Mouse (Mus musculus): Measurements from ENCODE around the gene Hnrnpa1. TPM values are rescaled to one million over a fixed set of nuclear protein-coding genes. Genes with fewer than 3 reads are reported as not detected.
A peak's percentile ranks its signal among the peaks of the same experiment; 100 is the strongest.
"Not testable (repeated sequence)": the region's sequence is repeated elsewhere in the genome, so short reads cannot be mapped to it uniquely, and the experiment has no call there.

Gene Hnrnpa1
- total RNA-seq, 2 experiments from 2014 or later: 399 to 417 TPM

DNA sequence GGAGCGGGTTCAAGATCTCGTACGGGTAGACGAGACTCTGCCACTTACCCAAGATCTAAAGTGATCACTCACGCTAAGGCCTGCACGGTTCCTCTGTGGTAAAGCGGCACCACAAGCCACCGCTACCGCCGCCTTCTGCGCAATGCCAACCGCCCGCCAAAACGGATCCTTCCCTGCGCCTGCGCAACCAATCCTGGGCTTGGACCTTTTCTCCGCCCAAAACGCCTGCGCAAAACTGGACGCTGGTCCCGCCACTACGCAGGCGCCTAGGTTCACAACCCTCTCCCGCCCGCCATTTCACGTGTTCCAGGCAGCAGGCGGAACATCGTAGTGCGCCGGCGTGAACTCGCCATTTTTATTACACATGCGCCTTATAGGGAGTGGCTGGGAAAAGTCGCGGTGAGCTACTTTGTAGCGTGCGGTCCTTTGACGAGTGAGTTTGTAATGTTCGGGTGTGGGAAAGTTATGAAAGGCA lies 510 bp upstream of the Hnrnpa1 start, which contains the start of gene Cbx5:
Gene Cbx5 (minus strand): TSS at position 132 of the 475 bp plus-strand sequence.
- DNase-seq (ENCODE audit: low spot score in 2 of 2): peak; percentile 96 to 97

DNA sequence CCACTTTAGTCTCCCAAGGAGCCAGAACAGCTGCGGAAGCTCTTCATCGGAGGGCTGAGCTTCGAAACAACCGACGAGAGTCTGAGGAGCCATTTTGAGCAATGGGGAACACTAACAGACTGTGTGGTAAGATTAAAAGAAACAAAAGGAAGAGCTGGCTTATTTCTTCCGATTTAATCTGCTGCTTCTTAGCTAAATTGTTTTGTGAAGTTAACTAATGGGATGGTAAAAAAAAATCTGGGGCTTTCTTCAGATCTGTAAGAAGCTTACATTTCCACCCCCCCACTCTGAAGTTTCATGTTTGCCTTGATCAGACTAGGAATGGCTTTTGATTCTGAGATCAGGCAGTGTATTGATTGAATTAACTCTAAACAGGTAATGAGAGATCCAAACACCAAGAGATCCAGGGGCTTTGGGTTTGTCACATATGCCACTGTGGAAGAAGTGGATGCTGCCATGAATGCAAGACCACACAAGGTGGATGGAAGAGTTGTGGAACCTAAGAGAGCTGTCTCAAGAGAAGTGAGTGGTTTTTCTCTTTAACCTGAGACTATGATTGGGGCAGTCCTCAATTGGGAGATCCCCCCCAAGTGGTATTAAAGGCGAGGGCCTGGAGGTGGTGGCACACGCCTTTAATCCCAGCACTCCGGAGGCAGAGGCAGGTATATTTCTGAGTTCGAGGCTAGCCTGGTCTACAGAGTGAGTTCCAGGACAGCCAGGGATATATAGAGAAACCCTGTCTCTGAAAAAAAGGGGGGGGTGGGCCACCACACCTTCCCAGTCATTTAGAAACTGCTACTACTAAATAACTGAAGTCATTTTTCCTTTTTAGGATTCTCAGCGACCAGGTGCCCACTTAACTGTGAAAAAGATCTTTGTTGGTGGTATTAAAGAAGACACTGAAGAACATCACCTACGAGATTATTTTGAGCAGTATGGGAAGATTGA lies 1.1 kb downstream of the Hnrnpa1 start:
- not testable (repeated sequence) for DNase-seq (ENCODE audit: low spot score in 2 of 2)

DNA sequence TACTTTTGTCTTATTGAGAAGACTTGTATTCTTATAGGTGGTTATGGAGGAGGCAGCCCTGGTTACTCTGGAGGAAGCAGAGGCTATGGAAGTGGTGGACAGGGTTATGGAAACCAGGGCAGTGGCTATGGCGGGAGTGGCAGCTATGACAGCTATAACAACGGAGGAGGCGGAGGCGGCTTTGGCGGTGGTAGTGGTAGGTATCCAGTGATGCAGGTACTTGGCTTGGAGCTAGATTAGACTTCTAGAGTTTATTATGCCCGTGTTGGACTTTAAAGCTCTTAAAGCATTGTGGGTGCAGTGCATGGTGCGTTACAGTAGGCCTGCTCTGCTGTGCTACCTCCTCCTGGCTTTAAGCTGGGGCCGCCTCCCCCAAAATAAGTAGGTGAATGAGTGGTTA lies 2.7 kb downstream of the Hnrnpa1 start:
- DNase-seq (ENCODE audit: low spot score in 2 of 2): no peak

DNA sequence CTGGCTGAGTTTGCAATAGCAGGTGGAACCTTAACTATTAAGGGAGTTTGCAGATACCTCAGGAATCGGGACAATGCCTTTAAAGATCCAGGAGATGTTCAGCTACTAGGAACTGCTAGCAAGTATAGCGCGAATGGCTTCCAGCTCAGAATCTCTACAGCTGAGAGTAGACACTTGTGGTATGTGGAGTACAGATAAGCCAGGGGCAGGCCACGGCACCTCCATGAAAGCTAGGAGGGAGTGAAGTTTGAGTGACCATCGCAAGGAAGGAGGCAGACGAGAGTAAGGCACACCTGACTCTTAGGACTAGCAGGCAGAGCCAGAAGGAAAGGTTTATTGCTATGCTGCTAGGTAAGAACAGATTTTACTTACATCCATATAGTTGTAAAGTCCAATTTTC lies 5.4 kb downstream of the Hnrnpa1 start:
- no peak for DNase-seq (ENCODE audit: low spot score in 2 of 2)

- DNase-seq (ENCODE audit: low spot score in 2 of 2): no peak
These were observed 7.0 kb downstream of the Hnrnpa1 start for GRCm38 (mm10) chr15:103247078-103247781.

DNA sequence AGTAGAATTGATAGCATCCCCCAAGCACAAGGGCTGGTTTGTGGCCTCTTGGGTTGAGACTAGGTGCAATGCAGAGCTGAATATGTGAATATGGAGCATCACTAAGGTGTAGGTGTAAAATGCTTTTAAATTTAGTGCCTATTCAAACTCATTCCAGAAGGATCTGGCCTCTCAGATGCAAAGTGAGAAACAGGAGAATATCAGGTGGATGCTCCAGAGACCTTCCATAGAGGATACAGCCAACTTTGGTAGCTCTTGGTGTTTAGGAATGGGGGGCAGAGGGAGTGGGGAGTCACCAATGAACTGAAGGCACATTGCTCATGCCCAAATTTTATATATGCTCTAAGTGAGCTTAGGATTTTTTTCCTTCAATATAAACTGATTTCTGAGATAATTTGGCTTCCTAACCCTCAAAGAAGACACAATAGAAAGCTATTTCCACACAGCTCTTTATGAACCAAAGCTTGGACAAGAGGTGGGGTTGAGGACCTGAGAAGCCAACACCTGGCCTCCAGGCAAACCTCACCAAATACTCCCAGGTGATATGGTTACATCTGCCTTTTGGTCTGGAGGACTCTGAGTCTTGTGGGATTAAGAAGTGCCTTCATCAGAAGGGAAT lies 7.7 kb downstream of the Hnrnpa1 start:
- no peak for DNase-seq (ENCODE audit: low spot score in 2 of 2)

DNA sequence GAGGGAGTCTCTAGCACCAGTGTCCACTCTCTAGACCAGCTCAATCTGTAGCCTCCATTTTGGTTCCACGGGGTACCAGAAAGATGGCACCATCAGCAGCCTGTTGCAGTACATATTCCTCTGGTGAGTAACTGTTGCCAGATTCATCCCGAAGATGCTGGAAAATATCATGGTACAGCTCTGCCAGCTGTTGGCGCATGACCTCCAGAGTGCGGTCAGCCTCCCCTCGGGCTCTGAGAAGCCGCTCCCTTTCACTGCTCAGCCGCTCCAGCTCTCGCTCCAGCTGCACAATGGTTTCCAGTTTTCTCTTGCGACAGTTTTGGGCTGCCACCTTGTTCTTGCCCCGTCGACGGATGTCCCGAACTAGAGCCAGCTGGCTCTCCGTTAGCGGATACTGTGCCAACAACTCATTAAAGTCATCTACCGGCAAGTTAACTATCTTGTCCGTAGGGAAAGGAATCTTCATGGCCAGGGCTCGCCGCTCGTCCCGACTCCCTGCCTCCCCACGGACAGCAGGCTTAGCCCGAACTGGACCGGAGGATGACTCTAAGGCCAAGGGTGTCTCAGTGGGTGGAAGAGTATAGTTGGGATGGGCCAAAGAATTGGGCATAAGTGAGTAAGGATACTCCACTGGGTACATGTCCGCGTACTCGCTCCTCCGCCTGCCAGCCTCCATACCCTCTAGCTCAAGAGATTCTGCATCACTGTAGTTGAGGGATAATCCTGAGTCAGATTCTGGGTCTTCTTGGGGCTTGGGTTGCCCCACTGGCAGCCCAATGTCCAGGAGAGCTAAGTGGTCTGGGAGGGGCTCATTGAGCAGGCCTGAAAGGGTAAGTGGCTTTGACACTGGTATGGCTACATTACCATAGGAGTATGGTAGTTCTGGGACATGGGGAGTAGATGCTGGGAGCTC lies 8.4 kb downstream of the Hnrnpa1 start:
- DNase-seq (ENCODE audit: low spot score in 2 of 2): peak; percentile 45 to 46

- DNase-seq (ENCODE audit: low spot score in 2 of 2): not testable (repeated sequence)
These were observed 9.3 kb downstream of the Hnrnpa1 start for GRCm38 (mm10) chr15:103249511-103249910.

DNA sequence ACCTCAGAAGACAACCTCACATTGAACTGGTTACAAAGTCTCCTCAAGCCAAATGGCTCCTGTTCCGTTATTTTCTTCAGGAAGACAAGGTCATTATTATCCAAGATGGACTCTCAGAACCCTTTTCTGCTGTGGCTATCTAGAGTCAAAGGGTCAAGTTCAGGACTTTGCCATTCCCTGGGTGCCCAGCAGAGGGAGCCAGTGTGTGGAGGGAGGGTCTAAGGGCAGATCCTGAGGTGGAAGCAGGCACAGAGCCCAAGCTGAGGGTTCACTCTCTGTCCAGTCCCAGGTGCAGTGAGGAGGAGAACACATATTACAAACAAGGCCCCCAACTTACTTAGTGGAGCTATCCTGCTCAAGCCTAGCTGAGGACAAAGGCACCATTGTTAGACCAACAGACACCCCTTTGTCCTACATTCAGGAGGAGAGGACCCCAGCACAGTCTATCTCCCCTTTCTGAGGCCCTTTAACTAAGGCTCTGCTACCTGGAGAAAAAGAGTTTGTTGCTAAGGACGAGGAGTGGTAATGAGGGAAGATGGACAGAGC lies 10.0 kb downstream of the Hnrnpa1 start:
- peak; percentile 64 to 69 for DNase-seq (ENCODE audit: low spot score in 2 of 2)

- no peak for DNase-seq (ENCODE audit: low spot score in 2 of 2)
These were observed 11.4 kb downstream of the Hnrnpa1 start for GRCm38 (mm10) chr15:103251595-103251994.

DNA sequence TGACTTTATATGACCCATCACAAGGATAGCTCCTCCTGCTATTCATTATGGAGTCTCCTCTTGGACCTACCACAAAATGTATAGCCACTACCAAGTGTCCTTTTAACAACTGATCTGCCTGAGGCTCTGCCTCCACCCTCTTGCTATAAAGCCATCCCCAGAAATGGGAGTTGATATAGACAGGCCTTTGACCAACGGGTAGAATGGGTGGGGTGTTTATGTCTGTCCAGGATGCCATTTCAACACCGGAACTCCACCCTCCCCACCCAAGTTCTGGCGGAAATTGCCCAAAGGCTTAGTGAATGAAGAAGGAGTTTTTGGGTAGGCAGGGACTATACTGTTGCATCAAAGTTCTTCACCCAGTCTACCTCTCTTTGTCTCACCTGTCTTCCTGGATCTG lies 12.4 kb downstream of the Hnrnpa1 start:
- DNase-seq (ENCODE audit: low spot score in 2 of 2): no peak

DNA sequence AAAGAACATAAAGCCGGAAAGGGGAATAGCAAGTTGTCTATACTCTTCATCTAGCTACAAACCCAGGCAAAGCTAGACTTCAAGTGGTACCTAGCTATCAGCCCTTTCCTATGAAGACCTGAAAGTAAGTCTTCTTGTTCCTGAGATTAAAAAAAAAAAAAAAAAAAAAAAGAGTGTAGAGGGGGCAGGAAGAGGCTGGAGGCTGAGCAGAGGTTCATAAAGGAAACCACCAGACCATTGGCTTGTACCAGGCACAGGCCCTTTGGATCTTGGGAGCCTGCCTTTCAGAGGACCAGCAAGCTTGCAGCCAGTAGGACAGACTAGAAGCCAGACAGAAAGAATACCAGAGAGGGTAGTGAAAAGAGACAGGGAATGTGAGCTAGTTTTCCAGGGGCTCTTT lies 13.1 kb downstream of the Hnrnpa1 start:
- no peak for DNase-seq (ENCODE audit: low spot score in 2 of 2)

DNA sequence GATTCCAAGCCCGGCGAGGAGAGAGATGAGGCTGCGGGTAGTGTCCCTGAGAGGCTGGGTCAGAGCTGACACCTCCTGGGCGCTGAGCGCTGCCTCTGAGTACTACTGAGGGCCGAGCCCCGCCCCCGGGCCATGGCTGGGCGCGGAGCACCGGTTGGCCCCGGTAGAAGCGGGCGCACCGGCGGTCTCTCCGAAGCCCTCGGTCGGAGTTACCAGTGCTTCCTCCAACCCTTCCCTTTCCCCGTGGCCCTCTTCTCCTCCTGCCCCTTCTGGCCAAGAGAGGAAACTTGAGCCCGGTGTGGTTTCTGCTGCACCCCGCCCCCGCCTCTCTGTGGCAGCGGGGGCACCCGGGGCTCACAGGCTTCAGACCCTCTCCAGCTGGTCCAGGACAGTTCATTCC lies 14.9 kb downstream of the Hnrnpa1 start:
- DNase-seq (ENCODE audit: low spot score in 2 of 2): no peak

- DNase-seq (ENCODE audit: low spot score in 2 of 2): no peak
These were observed 16.2 kb downstream of the Hnrnpa1 start for GRCm38 (mm10) chr15:103256210-103256986.

GRCm38 (mm10) chr15:103257790-103258728 lies 17.8 kb downstream of the Hnrnpa1 start, which contains the start of gene Nfe2:
TSS of gene Nfe2 (minus strand) at chr15:103258403.
- peak in 1 of 2 experiments; percentile 16 for DNase-seq (ENCODE audit: low spot score in 2 of 2)

- DNase-seq (ENCODE audit: low spot score in 2 of 2): no peak
These were observed 18.9 kb downstream of the Hnrnpa1 start for GRCm38 (mm10) chr15:103259162-103259561.

- DNase-seq (ENCODE audit: low spot score in 2 of 2): no peak
These were observed 19.8 kb downstream of the Hnrnpa1 start for GRCm38 (mm10) chr15:103259989-103260388.

DNA sequence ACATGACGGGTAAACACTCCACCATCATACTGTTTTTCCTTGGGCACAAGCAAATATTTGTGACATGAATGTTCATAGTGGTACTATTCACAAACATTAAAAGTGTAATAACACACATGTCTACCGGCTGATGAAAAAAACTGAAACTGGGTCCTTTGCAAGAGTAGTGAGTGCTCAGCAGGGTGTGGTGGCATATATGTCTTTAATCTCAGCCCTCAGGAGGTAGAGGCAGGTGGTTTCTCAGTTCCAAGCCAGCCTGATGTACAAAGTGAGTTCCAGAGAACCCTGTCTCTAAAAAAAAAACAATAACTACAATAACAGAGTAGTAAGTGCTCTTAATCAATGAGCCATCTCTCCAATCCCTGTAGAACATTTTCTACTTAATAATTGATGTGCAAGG lies 24.6 kb downstream of the Hnrnpa1 start:
- no peak for DNase-seq (ENCODE audit: low spot score in 2 of 2)
